Mouse (Mus musculus) cerebellum, adult 2 months (tissue): Measurements from ENCODE around the gene Sumf1. TPM values are rescaled to one million over a fixed set of nuclear protein-coding genes. Genes with fewer than 3 reads are reported as not detected.

Experiments used
- DNase-seq, 2 experiments: peaks; one replicate each; pipeline ENCODE4 v3.0.0; 2021
- H3K27ac ChIP-seq: fragments of 200-500 bp; 2 replicates; pipeline ENCODE4 v1.5.1; 2012; ENCODE audit warnings: low read length, control low read depth, inconsistent platforms; ENCODE audit not compliant: insufficient read depth
- H3K27me3 ChIP-seq: fragments of 200-500 bp; 2 replicates; pipeline ENCODE4 v1.6.1; 2012; ENCODE audit warnings: inconsistent platforms, mild to moderate bottlenecking, low read length, moderate library complexity; ENCODE audit not compliant: control insufficient read depth, insufficient read depth
- H3K4me1 ChIP-seq: fragments of 200-500 bp; 2 replicates; pipeline ENCODE4 v1.6.1; 2011; ENCODE audit warnings: low read length; ENCODE audit not compliant: control insufficient read depth, insufficient read depth
- H3K4me3 ChIP-seq: fragments of 200-500 bp; replicated peaks from 2 replicates; pipeline ENCODE3; 2011; ENCODE audit warnings: mild to moderate bottlenecking, low read depth, low read length, control low read depth; ENCODE audit not compliant: insufficient read depth
- CTCF ChIP-seq: fragments of 200-500 bp; IDR thresholded peaks from 2 replicates; pipeline ENCODE4 v1.5.1; 2011; ENCODE audit warnings: low read depth, mild to moderate bottlenecking, control low read depth, low read length, moderate library complexity, borderline replicate concordance; ENCODE audit not compliant: insufficient read depth
- POLR2A ChIP-seq: fragments of 200-500 bp; IDR thresholded peaks from 2 replicates; pipeline ENCODE4 v1.6.1; 2011; ENCODE audit warnings: low read length, control low read depth, borderline replicate concordance; ENCODE audit not compliant: insufficient read depth
- WGBS: fragments of 180-500 bp; shearing (Covaris S2); methylation state at CpG from one replicate; pipeline ENCODE4 v1.1.7; 2018; 5-methylcytosine and 5-hydroxymethylcytosine counted together
- polyA plus RNA-seq: library from polyadenylated mRNA; depleted of rRNA; stranded (reverse); fragments of >200 nt; gene quantifications from 2 replicates; pipeline ENCODE4 v1.2.3, GENCODE M21; 2012; rRNA removed

Sumf1 gene
- polyA plus RNA-seq, 1 experiment: 23.0 TPM

DNA sequence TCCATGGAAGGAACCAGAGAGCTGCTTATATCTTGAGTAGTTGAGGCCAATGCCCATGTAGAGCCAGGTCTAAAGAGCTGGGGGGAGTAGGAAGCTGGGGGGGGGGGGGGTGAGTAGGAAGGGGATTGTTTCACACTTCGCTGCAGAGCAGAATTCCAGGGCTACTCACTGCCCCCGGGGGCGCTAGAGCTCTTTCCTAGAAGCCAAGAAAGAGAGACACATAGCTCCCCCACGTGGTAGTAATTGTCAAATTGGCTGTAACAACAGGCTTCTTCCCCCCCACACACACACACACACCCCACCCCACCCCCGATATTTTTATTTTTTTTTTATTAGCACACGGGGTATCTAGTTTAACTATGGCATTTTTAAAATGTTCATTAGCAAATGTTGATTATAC is 119.8 kb downstream of the Sumf1 start:
- Histone ChIP-seq H3K4me3 (peak overlapping the region; percentile 93), H3K27me3 (no peaks in the 10 kb centered on the region), H3K4me1 (no peaks in the 10 kb centered on the region), H3K27ac (peak overlapping the region; percentile 65)
- TF ChIP-seq CTCF: peak; percentile 61
- TF ChIP-seq POLR2A: no peak
- 3% methylated on average over 6 of the region's 6 CpGs for WGBS
- peak in 1 of 2 experiments; percentile 88 for DNase-seq

GRCm38 (mm10) chr6:108064918-108065526 is 120.4 kb downstream of the Sumf1 start, which contains the start of gene Setmar:
Gene Setmar (plus strand): TSS chr6:108065045.
- Histone ChIP-seq H3K27me3 (no peaks in the 10 kb centered on the region), H3K27ac (peak within 1 kb of the TSS; percentile 97), H3K4me1 (no peaks in the 10 kb centered on the region), H3K4me3 (peak within 1 kb of the TSS; percentile 93)
- peak; percentile 97 to 99 for DNase-seq
- TF ChIP-seq POLR2A (peak; percentile 77; the same call in 1 of the 2 replicates), CTCF (no peak)
- WGBS: under 1% methylated on average over 23 of the region's 24 CpGs

DNA sequence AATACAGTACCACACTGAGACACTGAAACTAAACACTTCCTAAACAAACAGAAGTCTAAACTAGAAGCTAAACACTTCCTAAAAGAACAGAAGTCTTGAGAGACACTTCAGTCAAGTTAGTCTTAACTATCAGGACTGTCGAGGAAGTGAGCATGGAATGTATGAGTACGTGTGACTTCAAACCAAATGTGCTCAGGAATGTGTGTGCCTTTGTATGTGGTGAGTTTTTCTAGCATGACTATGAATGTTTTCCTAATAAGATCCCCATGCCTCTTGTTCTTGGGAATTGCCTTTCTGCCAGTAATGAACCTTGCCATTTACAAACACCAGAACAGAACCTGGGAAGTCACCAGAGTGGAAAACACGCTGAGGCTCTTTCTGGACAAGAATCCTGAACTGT is 124.3 kb downstream of the Sumf1 start:
- H3K4me3 ChIP-seq: no peak overlapping the region
- peaks cover 4% of the 10 kb centered on the region for H3K4me1 ChIP-seq
- no peak overlapping the region for H3K27ac ChIP-seq
- no peak for DNase-seq
- WGBS: 79% methylated on average over 3 of the region's 3 CpGs
- TF ChIP-seq CTCF (no peak), POLR2A (no peak)
- H3K27me3 ChIP-seq: no peaks in the 10 kb centered on the region

GRCm38 (mm10) chr6:108058066-108058465 is 127.3 kb downstream of the Sumf1 start:
- H3K4me1 ChIP-seq: peaks cover 4% of the 10 kb centered on the region
- 38% methylated on average over 5 of the region's 5 CpGs for WGBS
- TF ChIP-seq CTCF (no peak), POLR2A (no peak)

DNA sequence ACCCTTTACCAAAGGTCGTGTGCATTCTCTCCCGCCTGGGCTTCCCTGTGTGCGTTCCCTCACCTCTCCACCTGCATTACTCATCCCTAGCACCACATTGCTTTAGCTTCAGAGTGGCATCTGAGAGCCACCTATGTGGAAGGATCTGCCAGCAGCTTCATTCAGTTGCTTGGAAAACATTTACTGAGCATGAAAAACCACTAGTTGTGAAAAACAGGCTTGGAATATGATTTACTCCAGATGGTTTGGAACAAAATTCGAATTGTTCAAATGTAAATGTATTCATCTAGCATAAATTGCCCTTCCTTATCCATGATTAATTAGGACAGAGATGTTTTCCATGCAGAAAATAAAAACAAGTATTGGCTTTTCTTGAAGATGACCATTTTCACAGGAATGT is 128.0 kb downstream of the Sumf1 start:
- DNase-seq: no peak
- Histone ChIP-seq H3K27ac (no peak overlapping the region), H3K4me3 (no peak overlapping the region), H3K4me1 (peaks cover 4% of the 10 kb centered on the region), H3K27me3 (no peaks in the 10 kb centered on the region)
- 55% methylated on average over 4 of the region's 4 CpGs for WGBS
- TF ChIP-seq POLR2A (no peak), CTCF (no peak)

More at GRCm38 (mm10) chr6:108058066-108058465, 127.3 kb downstream of the Sumf1 start:
- Histone ChIP-seq H3K27me3 (no peaks in the 10 kb centered on the region), H3K27ac (no peak overlapping the region), H3K4me3 (no peak overlapping the region)
- DNase-seq: peak; percentile 26 to 42

Other genes with a start within 250 kb of the Sumf1 start
- gene Setmar, start 120.5 kb downstream of the Sumf1 start, polyA plus RNA-seq: 7.7 and 8.2 TPM in 2 replicates
- 529 and 611 TPM in 2 replicates for gene Itpr1, start 27.5 kb upstream of the Sumf1 start, polyA plus RNA-seq